Comparison of ENCODE assay signal across 8 mouse cellular contexts in the genomic region with DNA sequence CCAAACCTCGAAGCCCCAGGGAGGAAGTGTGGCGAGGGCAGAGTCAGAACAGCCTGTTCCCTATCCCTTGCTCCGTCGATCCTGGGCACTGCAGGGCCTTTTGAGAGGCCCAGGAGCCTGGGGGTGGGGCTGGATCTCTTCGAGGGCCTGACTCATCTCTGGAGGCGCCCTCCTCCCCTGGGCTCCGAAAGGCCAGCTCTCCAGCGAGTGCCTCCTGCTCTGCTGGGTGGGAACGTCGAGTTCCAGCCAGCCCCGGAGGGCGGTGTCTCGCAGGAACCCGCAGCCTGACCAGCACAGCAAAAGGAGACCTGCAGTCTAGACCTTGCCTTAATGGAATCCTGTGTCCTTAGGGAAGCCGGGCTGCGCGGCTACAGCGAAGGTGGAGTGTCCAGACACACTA. TPM values are rescaled to one million over a fixed set of nuclear protein-coding genes. Genes with fewer than 3 reads are reported as not detected.
A peak's percentile ranks its signal among the peaks of the same experiment; 100 is the strongest.
DNase-seq lines count a peak whose midpoint lies in the region; ATAC-seq lines count a peak whose summit lies in the region.

No protein-coding gene starts in this region.

- peak; percentile 80 for DNase-seq in ovary, adult 18-20 months (ENCODE audit: low spot score)
- DNase-seq in ovary, postnatal 14 days (ENCODE audit: low spot score): no peak
- peak; percentile 66 to 78 for DNase-seq in heart, postnatal 14 days
- peak; percentile 67 to 88 for DNase-seq in urinary bladder, adult 18-20 months (ENCODE audit: low spot score in 2 of 2)
- no peak for DNase-seq in layer of hippocampus, adult 18-20 months (ENCODE audit: low spot score in 2 of 2)

- H3K27ac ChIP-seq in embryonic facial prominence, embryonic 15.5 days (replicated peaks): peak overlapping the region; percentile 69
- peak overlapping the region; percentile 30 for H3K27ac ChIP-seq in limb, embryonic 15.5 days

- 18% methylated on average over 18 of the region's 18 CpGs for WGBS in embryonic facial prominence, embryonic 15.5 days
- 20% methylated on average over 18 of the region's 18 CpGs for WGBS in limb, embryonic 15.5 days

- H3K4me2 ChIP-seq in embryonic facial prominence, embryonic 15.5 days (replicated peaks): no peak overlapping the region
- no peak overlapping the region for H3K4me2 ChIP-seq in limb, embryonic 15.5 days

- no peak overlapping the region for H3K9ac ChIP-seq in embryonic facial prominence, embryonic 15.5 days
- H3K9ac ChIP-seq in limb, embryonic 15.5 days: no peak overlapping the region

- intact Hi-C loops in heart, postnatal 14 days (cut with DNase I): no loop called here

- no peaks in the 10 kb centered on the region for H3K36me3 ChIP-seq in embryonic facial prominence, embryonic 15.5 days
- H3K36me3 ChIP-seq in limb, embryonic 15.5 days: no peaks in the 10 kb centered on the region

- no peaks in the 10 kb centered on the region for H3K9me3 ChIP-seq in embryonic facial prominence, embryonic 15.5 days (replicated peaks)
- no peaks in the 10 kb centered on the region for H3K9me3 ChIP-seq in limb, embryonic 15.5 days

- no peak overlapping the region for H3K4me3 ChIP-seq in embryonic facial prominence, embryonic 15.5 days (replicated peaks)
- H3K4me3 ChIP-seq in limb, embryonic 15.5 days: no peak overlapping the region

- H3K27me3 ChIP-seq in embryonic facial prominence, embryonic 15.5 days: no peaks in the 10 kb centered on the region
- no peaks in the 10 kb centered on the region for H3K27me3 ChIP-seq in limb, embryonic 15.5 days

- ATAC-seq in embryonic facial prominence, embryonic 15.5 days (ENCODE audit: insufficient number of reproducible peaks, low FRiP score, low TSS enrichment, low read depth): peak; percentile 69
- ATAC-seq in limb, embryonic 15.5 days (ENCODE audit: insufficient number of reproducible peaks, low FRiP score, low TSS enrichment, low read depth): peak; percentile 49
- no peak for ATAC-seq in erythroblast, adult 5-6 weeks (replicated peaks; ENCODE audit: low FRiP score, poor library complexity, severe bottlenecking)

- peaks cover 33% of the 10 kb centered on the region for H3K4me1 ChIP-seq in embryonic facial prominence, embryonic 15.5 days
- H3K4me1 ChIP-seq in limb, embryonic 15.5 days: peaks cover 20% of the 10 kb centered on the region

RNA-seq across cellular contexts. Expression of a gene that starts 50.2 kb away (rescaled TPM):
- 2.7 and 3.7 TPM in 2 replicates for polyA plus RNA-seq in embryonic facial prominence, embryonic 15.5 days (2015; fragmentation: Nextera tagmentation; extraction: Ambion mirVana)
- 1 to 10 TPM in 1 of 2 experiments, under 1 TPM in 1; 0.57 to 1.0 TPM for total RNA-seq in heart, postnatal 14 days (2021)
- polyA plus RNA-seq in limb, embryonic 15.5 days (2015; fragmentation: Nextera tagmentation; extraction: Ambion mirVana): 2.4 and 3.1 TPM in 2 replicates
- total RNA-seq in layer of hippocampus, adult 18-20 months (2021): 1 to 10 TPM; 4.9 to 5.2 TPM
- total RNA-seq in erythroblast, adult 5-6 weeks (2015; ENCODE audit: low replicate concordance): not detected in 2 replicates
- not detected in 2 replicates for total RNA-seq in erythroblast, adult 5-6 weeks (2017; ENCODE audit: low replicate concordance)

RNA-seq across cellular contexts. Expression of a gene that starts 54.4 kb away (rescaled TPM):
- 85.9 and 87.0 TPM in 2 replicates for polyA plus RNA-seq in embryonic facial prominence, embryonic 15.5 days (2015; fragmentation: Nextera tagmentation; extraction: Ambion mirVana)
- total RNA-seq in heart, postnatal 14 days (2021): 10 to 100 TPM; 30.0 to 34.5 TPM
- polyA plus RNA-seq in limb, embryonic 15.5 days (2015; fragmentation: Nextera tagmentation; extraction: Ambion mirVana): 86.3 and 89.5 TPM in 2 replicates
- 10 to 100 TPM; 32.1 to 32.5 TPM for total RNA-seq in layer of hippocampus, adult 18-20 months (2021)
- total RNA-seq in erythroblast, adult 5-6 weeks (2015; ENCODE audit: low replicate concordance): 2.7 TPM in 2 replicates
- 3.9 TPM in 1 of 2 replicates, not detected in the other for total RNA-seq in erythroblast, adult 5-6 weeks (2017; ENCODE audit: low replicate concordance)

Comparison
In these comparisons a context has a peak if more than half of its experiments do, and no peak if none do; other contexts are left out.
1. DNase-seq: peak in ovary, adult 18-20 months (single experiment), heart, postnatal 14 days (2 of 2) and urinary bladder, adult 18-20 months (2 of 2); none in ovary, postnatal 14 days (single experiment) and layer of hippocampus, adult 18-20 months (0 of 2).
2. RNA of a gene that starts 54.4 kb away (total RNA-seq): 30.0 to 34.5 TPM in heart, postnatal 14 days and 32.1 to 32.5 TPM in layer of hippocampus, adult 18-20 months; 2.7 to 3.9 TPM in erythroblast, adult 5-6 weeks; every median in the first group is over 4 times any median in the second.